Mouse (Mus musculus) E14TG2a.4 (cell line): ENCODE measurements around the gene Mllt11.

Source experiments
- CTCF ChIP-seq: conservative IDR thresholded peaks from 2 replicates; pipeline ENCODE4 v1.5.1; 2014; ENCODE audit warnings: low read length
- NANOG ChIP-seq: IDR thresholded peaks from 2 replicates; pipeline ENCODE4 v1.6.1; 2014; ENCODE audit warnings: borderline replicate concordance, low read length, mixed read lengths

DNA sequence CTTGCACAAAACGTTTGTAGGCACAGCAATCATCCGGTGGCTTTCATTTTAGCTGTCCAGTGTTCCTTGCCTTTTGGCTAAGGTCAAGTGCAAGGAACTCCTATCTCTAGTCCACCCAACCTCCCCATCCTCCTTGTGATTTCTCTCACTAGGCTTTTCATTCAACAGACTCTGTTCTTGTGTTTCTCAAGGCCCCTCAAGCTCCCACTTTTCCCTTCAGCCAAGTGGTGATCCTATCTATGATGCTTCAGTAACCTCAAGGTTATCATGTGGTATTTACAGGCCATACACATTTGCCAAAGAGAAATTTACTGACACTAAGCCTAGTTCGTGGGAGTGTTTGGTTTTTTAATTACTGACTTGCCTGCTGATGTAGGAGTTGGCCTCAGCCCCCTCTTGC lies 52.1 kb downstream of the Mllt11 start:
- no peak for TF ChIP-seq CTCF
- TF ChIP-seq NANOG: no peak
